Mouse (Mus musculus): ENCODE data around the gene Zscan18.
"Not testable (repeated sequence)": the region's sequence is repeated elsewhere in the genome, so short reads cannot be mapped to it uniquely, and the experiment has no call there.

Gene Zscan18

GRCm38 (mm10) chr7:12802866-12803726, at the start of gene Zscan18:
Gene Zscan18 (minus strand): TSS chr7:12803635.
- peak; percentile 60 to 74 for DNase-seq (ENCODE audit: low spot score in 2 of 2)

GRCm38 (mm10) chr7:12835779-12836178, 32.3 kb upstream of the Zscan18 start:
- DNase-seq (ENCODE audit: low spot score in 2 of 2), result no peak

- no peak for DNase-seq (ENCODE audit: low spot score in 2 of 2)
Measured at GRCm38 (mm10) chr7:12835193-12835671, 31.8 kb upstream of the Zscan18 start.

GRCm38 (mm10) chr7:12834162-12835120, 31.0 kb upstream of the Zscan18 start, which contains the start of gene Zfp110:
Gene Zfp110 (plus strand): TSS chr7:12834761.
- DNase-seq (ENCODE audit: low spot score in 2 of 2), result peak; percentile 87 to 92

GRCm38 (mm10) chr7:12818521-12819295, 15.3 kb upstream of the Zscan18 start, which contains the start of gene Zfp329:
Gene Zfp329 (minus strand): TSS chr7:12818858.
- DNase-seq (ENCODE audit: low spot score in 2 of 2), result peak; percentile 90

- no peak for DNase-seq (ENCODE audit: low spot score in 2 of 2)
Measured at GRCm38 (mm10) chr7:12815566-12815965, 12.1 kb upstream of the Zscan18 start.

- no peak for DNase-seq (ENCODE audit: low spot score in 2 of 2)
Measured at GRCm38 (mm10) chr7:12803727-12804071, 264 bp upstream of the Zscan18 start.

- no peak for DNase-seq (ENCODE audit: low spot score in 2 of 2)
Measured at GRCm38 (mm10) chr7:12799554-12799953, 3.9 kb downstream of the Zscan18 start.

- DNase-seq (ENCODE audit: low spot score in 2 of 2), result no peak
Measured at GRCm38 (mm10) chr7:12797971-12798370, 5.5 kb downstream of the Zscan18 start.

- DNase-seq (ENCODE audit: low spot score in 2 of 2), result not testable (repeated sequence)
Measured at GRCm38 (mm10) chr7:12792624-12793023, 10.8 kb downstream of the Zscan18 start.

- no peak for DNase-seq (ENCODE audit: low spot score in 2 of 2)
Measured at GRCm38 (mm10) chr7:12788025-12788424, 15.4 kb downstream of the Zscan18 start.

GRCm38 (mm10) chr7:12787333-12787732, 16.1 kb downstream of the Zscan18 start:
- no peak for DNase-seq (ENCODE audit: low spot score in 2 of 2)

GRCm38 (mm10) chr7:12780151-12780830, 23.1 kb downstream of the Zscan18 start:
- DNase-seq (ENCODE audit: low spot score in 2 of 2), result peak; percentile 48 to 58

- DNase-seq (ENCODE audit: low spot score in 2 of 2), result no peak
Measured at GRCm38 (mm10) chr7:12779782-12780150, 23.7 kb downstream of the Zscan18 start.

GRCm38 (mm10) chr7:12779141-12779540, 24.3 kb downstream of the Zscan18 start:
- no peak for DNase-seq (ENCODE audit: low spot score in 2 of 2)

- DNase-seq (ENCODE audit: low spot score in 2 of 2), result peak; percentile 29 to 53
Measured at GRCm38 (mm10) chr7:12774606-12775005, 28.8 kb downstream of the Zscan18 start.

- no peak for DNase-seq (ENCODE audit: low spot score in 2 of 2)
Measured at GRCm38 (mm10) chr7:12774111-12774510, 29.3 kb downstream of the Zscan18 start.

- no peak for DNase-seq (ENCODE audit: low spot score in 2 of 2)
Measured at GRCm38 (mm10) chr7:12749431-12750198, 53.8 kb downstream of the Zscan18 start.

- no peak for DNase-seq (ENCODE audit: low spot score in 2 of 2)
Measured at GRCm38 (mm10) chr7:12734904-12735303, 68.5 kb downstream of the Zscan18 start, which contains the start of gene Vmn2r56. Gene Vmn2r56 (minus strand): TSS chr7:12735004.

Measured in heart, adult 9 months (tissue).